In genomic region chr2:162930516-162931122, GRCm38 (mm10) we compare ENCODE assay signal across 7 mouse cellular contexts. TPM values are rescaled to one million over a fixed set of nuclear protein-coding genes. Genes with fewer than 3 reads are reported as not detected.
DNase-seq lines count a peak whose midpoint lies in the region; ATAC-seq and TF ChIP-seq lines count a peak whose summit lies in the region.

No protein-coding gene starts in this region.

- peak; percentile 22 for DNase-seq in thymus, adult 2 months
- DNase-seq in thymus, postnatal 4 days = no peak
- peak; percentile 26 for DNase-seq in embryonic facial prominence, embryonic 14.5 days (ENCODE audit: low spot score)
- DNase-seq in limb, embryonic 10.5 days (ENCODE audit: low spot score) = peak; percentile 50
- no peak for DNase-seq in layer of hippocampus, postnatal 10 days (ENCODE audit: low spot score in 2 of 2)
- DNase-seq in ovary, adult 18-20 months (ENCODE audit: low spot score) = no peak

- no peaks in the 10 kb centered on the region; the same call in 1 of the 2 replicates for H3K27me3 ChIP-seq in thymus, adult 2 months (ENCODE audit: control insufficient read depth, insufficient read depth, low read length)
- H3K27me3 ChIP-seq in embryonic facial prominence, embryonic 14.5 days (replicated peaks; ENCODE audit: control insufficient read depth, insufficient read depth, low read length) = no peaks in the 10 kb centered on the region; the same call in 1 of the 2 replicates
- peaks cover 15% of the 10 kb centered on the region for H3K27me3 ChIP-seq in limb, embryonic 10.5 days (ENCODE audit: low read depth, poor library complexity, severe bottlenecking)
- H3K27me3 ChIP-seq in neural tube, embryonic 12.5 days (replicated peaks) = no peaks in the 10 kb centered on the region

- no peak for TF ChIP-seq CTCF in thymus, adult 2 months (IDR thresholded peaks at IDR 0.05; ENCODE audit: borderline replicate concordance, control insufficient read depth, extremely low read depth, insufficient read depth, low read length, poor library complexity)

- H3K9ac ChIP-seq in embryonic facial prominence, embryonic 14.5 days (ENCODE audit: low read depth, low read length) = peak overlapping the region; percentile 100
- H3K9ac ChIP-seq in neural tube, embryonic 12.5 days = peak overlapping the region; percentile 100

- H3K36me3 ChIP-seq in thymus, adult 2 months (ENCODE audit: control insufficient read depth, insufficient read depth, low read length) = peaks cover 29% of the 10 kb centered on the region
- peaks cover 31% of the 10 kb centered on the region for H3K36me3 ChIP-seq in embryonic facial prominence, embryonic 14.5 days (ENCODE audit: control insufficient read depth, insufficient read depth, low read length)
- H3K36me3 ChIP-seq in limb, embryonic 10.5 days = peaks cover 31% of the 10 kb centered on the region
- peaks cover 25% of the 10 kb centered on the region for H3K36me3 ChIP-seq in neural tube, embryonic 12.5 days

- H3K9me3 ChIP-seq in embryonic facial prominence, embryonic 14.5 days (ENCODE audit: control insufficient read depth, low read length) = no peaks in the 10 kb centered on the region
- H3K9me3 ChIP-seq in limb, embryonic 10.5 days (replicated peaks) = no peaks in the 10 kb centered on the region
- no peaks in the 10 kb centered on the region for H3K9me3 ChIP-seq in neural tube, embryonic 12.5 days

- peak overlapping the region; percentile 90 for H3K4me3 ChIP-seq in thymus, adult 2 months (ENCODE audit: control insufficient read depth, insufficient read depth, low read length)
- peak overlapping the region; percentile 100 for H3K4me3 ChIP-seq in embryonic facial prominence, embryonic 14.5 days (ENCODE audit: low read depth, low read length)
- H3K4me3 ChIP-seq in limb, embryonic 10.5 days = peak overlapping the region; percentile 100
- H3K4me3 ChIP-seq in neural tube, embryonic 12.5 days = peak overlapping the region; percentile 99

- no peak for TF ChIP-seq POLR2A in thymus, adult 2 months (IDR thresholded peaks at IDR 0.05; ENCODE audit: control insufficient read depth, extremely low read depth, insufficient read depth, low read length, poor library complexity)

- ATAC-seq in embryonic facial prominence, embryonic 14.5 days (ENCODE audit: low read depth) = peak; percentile 31
- ATAC-seq in neural tube, embryonic 12.5 days (ENCODE audit: low FRiP score, low read depth) = peak; percentile 80

- H3K27ac ChIP-seq in thymus, adult 2 months (ENCODE audit: control insufficient read depth, insufficient read depth, low read length) = peak overlapping the region; percentile 82
- H3K27ac ChIP-seq in embryonic facial prominence, embryonic 14.5 days (replicated peaks; ENCODE audit: low read depth, low read length) = peak overlapping the region; percentile 99
- peak overlapping the region; percentile 100 for H3K27ac ChIP-seq in limb, embryonic 10.5 days
- H3K27ac ChIP-seq in neural tube, embryonic 12.5 days = peak overlapping the region; percentile 97

- peaks cover 4% of the 10 kb centered on the region for H3K4me1 ChIP-seq in thymus, adult 2 months (replicated peaks; ENCODE audit: control insufficient read depth, insufficient read depth, low read length)
- H3K4me1 ChIP-seq in embryonic facial prominence, embryonic 14.5 days (ENCODE audit: control insufficient read depth, insufficient read depth, low read length) = peaks cover 4% of the 10 kb centered on the region
- peaks cover 13% of the 10 kb centered on the region; the same call in 1 of the 2 replicates for H3K4me1 ChIP-seq in limb, embryonic 10.5 days
- H3K4me1 ChIP-seq in neural tube, embryonic 12.5 days = peaks cover 12% of the 10 kb centered on the region

- H3K4me2 ChIP-seq in embryonic facial prominence, embryonic 14.5 days (ENCODE audit: low read depth, low read length) = peak overlapping the region; percentile 86
- peak overlapping the region; percentile 80 for H3K4me2 ChIP-seq in neural tube, embryonic 12.5 days (replicated peaks)

- WGBS in thymus, adult 2 months = 1% methylated on average over 18 of the region's 18 CpGs
- 2% methylated on average over 18 of the region's 18 CpGs for WGBS in embryonic facial prominence, embryonic 14.5 days
- 1% methylated on average over 18 of the region's 18 CpGs for WGBS in limb, embryonic 10.5 days
- WGBS in neural tube, embryonic 12.5 days = under 1% methylated on average over 18 of the region's 18 CpGs

RNA-seq across cellular contexts. Expression of gene Srsf6, which starts 0.7 kb away (rescaled TPM):
- 194 and 237 TPM in 2 replicates for polyA plus RNA-seq in thymus, adult 2 months (2012; rRNA removed)
- polyA plus RNA-seq in embryonic facial prominence, embryonic 14.5 days (2014; fragmentation: Nextera tagmentation; extraction: Ambion mirVana) = 173 and 201 TPM in 2 replicates
- polyA plus RNA-seq in limb, embryonic 10.5 days (2016; fragmentation: Nextera tagmentation; extraction: Ambion mirVana) = 296 and 308 TPM in 2 replicates
- 222 and 241 TPM in 2 replicates for polyA plus RNA-seq in neural tube, embryonic 12.5 days (2016; fragmentation: Nextera tagmentation; extraction: Ambion mirVana)
- 100 to 1,000 TPM; 127 to 146 TPM for total RNA-seq in layer of hippocampus, postnatal 10 days (2021)

RNA-seq across cellular contexts. Expression of gene L3mbtl1, which starts 12.7 kb away (rescaled TPM):
- polyA plus RNA-seq in thymus, adult 2 months (2012; rRNA removed) = 0.19 and 0.36 TPM in 2 replicates
- polyA plus RNA-seq in embryonic facial prominence, embryonic 14.5 days (2014; fragmentation: Nextera tagmentation; extraction: Ambion mirVana) = 0.25 and 0.54 TPM in 2 replicates
- polyA plus RNA-seq in limb, embryonic 10.5 days (2016; fragmentation: Nextera tagmentation; extraction: Ambion mirVana) = 0.11 TPM in 1 of 2 replicates, not detected in the other
- 0.28 and 0.49 TPM in 2 replicates for polyA plus RNA-seq in neural tube, embryonic 12.5 days (2016; fragmentation: Nextera tagmentation; extraction: Ambion mirVana)
- total RNA-seq in layer of hippocampus, postnatal 10 days (2021) = 10 to 100 TPM; 25.9 to 30.1 TPM

RNA-seq across cellular contexts. Expression of gene Sgk2, which starts 56.5 kb away (rescaled TPM):
- polyA plus RNA-seq in thymus, adult 2 months (2012; rRNA removed) = 0.22 and 0.24 TPM in 2 replicates
- not detected in 2 replicates for polyA plus RNA-seq in embryonic facial prominence, embryonic 14.5 days (2014; fragmentation: Nextera tagmentation; extraction: Ambion mirVana)
- not detected in 2 replicates for polyA plus RNA-seq in limb, embryonic 10.5 days (2016; fragmentation: Nextera tagmentation; extraction: Ambion mirVana)
- 0.08 TPM in 1 of 2 replicates, not detected in the other for polyA plus RNA-seq in neural tube, embryonic 12.5 days (2016; fragmentation: Nextera tagmentation; extraction: Ambion mirVana)
- under 1 TPM; 0.27 to 0.34 TPM for total RNA-seq in layer of hippocampus, postnatal 10 days (2021)

Comparison
In these comparisons a context has a peak if more than half of its experiments do, and no peak if none do; other contexts are left out.
1. DNase-seq: peak in thymus, adult 2 months (single experiment), embryonic facial prominence, embryonic 14.5 days (single experiment) and limb, embryonic 10.5 days (single experiment); none in thymus, postnatal 4 days (single experiment), layer of hippocampus, postnatal 10 days (0 of 2) and ovary, adult 18-20 months (single experiment).
2. Peak in every context shown above with its lines, with median percentiles within 50 percentile points of each other: H3K27ac ChIP-seq and H3K4me3 ChIP-seq.